Mouse (Mus musculus): ENCODE results near the gene Bag3. TPM values are rescaled to one million over a fixed set of nuclear protein-coding genes. Genes with fewer than 3 reads are reported as not detected.
"Not testable (repeated sequence)": the region's sequence is repeated elsewhere in the genome, so short reads cannot be mapped to it uniquely, and the experiment has no call there.

Gene Bag3
- total and polyA plus RNA-seq, 3 experiments: 0.13 to 0.24 TPM; not detected in 1

GRCm38 (mm10) chr7:128567561-128568244 is 44.3 kb downstream of the Bag3 start:
- no peak for TF ChIP-seq TBP (conservative IDR thresholded peaks at IDR 0.05; ENCODE audit: low read depth, low read length)
- TF ChIP-seq USF2 (conservative IDR thresholded peaks at IDR 0.05; ENCODE audit: low read depth, low read length): no peak
- no peak for TF ChIP-seq ZKSCAN1 (IDR thresholded peaks at IDR 0.05; ENCODE audit: borderline replicate concordance, low read depth, low read length)
- no peak for TF ChIP-seq BHLHE40 (IDR thresholded peaks at IDR 0.05; ENCODE audit: low read depth, low read length)
- TF ChIP-seq UBTF (IDR thresholded peaks at IDR 0.05; ENCODE audit: low read depth, low read length): no peak
- TF ChIP-seq POLR2AphosphoS2 (IDR thresholded peaks at IDR 0.05; ENCODE audit: low read depth, low read length): no peak
- TF ChIP-seq MEF2A (IDR thresholded peaks at IDR 0.05; ENCODE audit: borderline replicate concordance, low read depth, low read length): no peak
- TF ChIP-seq ZNF384 (IDR thresholded peaks at IDR 0.05; ENCODE audit: low read depth, low read length): no peak
- TF ChIP-seq JUND (conservative IDR thresholded peaks at IDR 0.05; ENCODE audit: low read depth, low read length): no peak
- TF ChIP-seq GABPA (IDR thresholded peaks at IDR 0.05; ENCODE audit: insufficient replicate concordance, low read depth, low read length): no peak
- TF ChIP-seq RCOR1 (conservative IDR thresholded peaks at IDR 0.05; ENCODE audit: low read depth, low read length): no peak
- TF ChIP-seq MXI1 (IDR thresholded peaks at IDR 0.05; ENCODE audit: low read depth, low read length): no peak
- TF ChIP-seq MAX (IDR thresholded peaks at IDR 0.05; ENCODE audit: low read length): no peak
- no peak for TF ChIP-seq POLR2A (IDR thresholded peaks at IDR 0.05; ENCODE audit: low read depth, low read length)
- TF ChIP-seq ZC3H11A (IDR thresholded peaks at IDR 0.05; ENCODE audit: low read depth, low read length): no peak
- no peak overlapping the region for H3K27ac ChIP-seq (ENCODE audit: insufficient read depth, low read depth)
- H3K36me3 ChIP-seq (replicated peaks in 1 of 2; ENCODE audit: control insufficient read depth in 1 of 2, insufficient read depth in 1 of 2, low read length in 1 of 2): no peaks in the 10 kb centered on the region
- H3K9ac ChIP-seq (ENCODE audit: insufficient read depth, low read depth): no peak overlapping the region
- in situ Hi-C loops (cut with MboI; ENCODE audit: low pct_ligation_motif_present, low pct_unique_long_range_greater_than_20kb, low sequenced_read_pairs) (no loop called here), dilution Hi-C loops (cut with MboI; ENCODE audit: extremely low pct_ligation_motif_present, extremely low pct_unique_long_range_greater_than_20kb, low sequenced_read_pairs) (no loop called here)
- H3K4me2 ChIP-seq (ENCODE audit: insufficient read depth, low read depth, poor library complexity, severe bottlenecking): no peak overlapping the region
- H3K4me1 ChIP-seq (ENCODE audit: control insufficient read depth in 1 of 2, insufficient read depth in 2 of 2): no peaks in the 10 kb centered on the region
- H3K79me2 ChIP-seq (replicated peaks; ENCODE audit: control insufficient read depth, extremely low read depth, insufficient read depth, poor library complexity, severe bottlenecking): no peaks in the 10 kb centered on the region
- no peak for DNase-seq (ENCODE audit: extremely low read depth)
- H3K9me3 ChIP-seq (replicated peaks; ENCODE audit: low read length): no peaks in the 10 kb centered on the region
- H3K4me3 ChIP-seq (replicated peaks in 1 of 3; ENCODE audit: low read depth in 2 of 3, low read length in 2 of 3, poor library complexity in 1 of 3): no peak overlapping the region
- no peaks in the 10 kb centered on the region for H3K27me3 ChIP-seq (replicated peaks)

- H3K4me2 ChIP-seq (ENCODE audit: insufficient read depth, low read depth, poor library complexity, severe bottlenecking); DNase-seq (ENCODE audit: extremely low read depth); in situ Hi-C loops (cut with MboI; ENCODE audit: low pct_ligation_motif_present, low pct_unique_long_range_greater_than_20kb, low sequenced_read_pairs); H3K4me3 ChIP-seq (replicated peaks in 1 of 3; ENCODE audit: low read depth in 2 of 3, low read length in 2 of 3, poor library complexity in 1 of 3); H3K4me1 ChIP-seq (ENCODE audit: control insufficient read depth in 1 of 2, insufficient read depth in 2 of 2); H3K79me2 ChIP-seq (replicated peaks; ENCODE audit: control insufficient read depth, extremely low read depth, insufficient read depth, poor library complexity, severe bottlenecking); H3K36me3 ChIP-seq (replicated peaks in 1 of 2; ENCODE audit: control insufficient read depth in 1 of 2, insufficient read depth in 1 of 2, low read length in 1 of 2); H3K27ac ChIP-seq (ENCODE audit: insufficient read depth, low read depth); H3K9ac ChIP-seq (ENCODE audit: insufficient read depth, low read depth); dilution Hi-C loops (cut with MboI; ENCODE audit: extremely low pct_ligation_motif_present, extremely low pct_unique_long_range_greater_than_20kb, low sequenced_read_pairs); H3K9me3 ChIP-seq (replicated peaks; ENCODE audit: low read length); H3K27me3 ChIP-seq (replicated peaks): not testable (repeated sequence)
Measured at GRCm38 (mm10) chr7:128569429-128569828, 46.0 kb downstream of the Bag3 start.
